Comparison of ENCODE assay signal across 21 mouse cellular contexts in genomic region chr19:25176746-25177145, GRCm38 (mm10).
DNase-seq lines count a peak whose midpoint lies in the region; ATAC-seq and TF ChIP-seq lines count a peak whose summit lies in the region.
"Had no signal": no experiment of that assay in that cellular context is flagged by ENCODE, and none has a peak within 500 bp of the region (broad histone marks: within the 10 kb centered on the region; RNA-seq: fewer than 3 reads in every experiment).

No protein-coding gene starts in this region.

- H3K4me3 ChIP-seq in heart, embryonic 11.5 days (ENCODE audit: low read depth, low read length), result no peak overlapping the region
- no peak overlapping the region for H3K4me3 ChIP-seq in heart, embryonic 10.5 days
- no peak overlapping the region for H3K4me3 ChIP-seq in lung, embryonic 14.5 days (ENCODE audit: low read depth, low read length)

- 0 out of 2 replicates have a peak, but pooled peaks have one; percentile 6 for TF ChIP-seq CTCF in lung, embryonic 14.5 days (IDR thresholded peaks at IDR 0.05; ENCODE audit: low read depth)

- H3K9ac ChIP-seq in heart, embryonic 11.5 days (ENCODE audit: low read depth, low read length), result no peak overlapping the region
- H3K9ac ChIP-seq in lung, embryonic 14.5 days, result no peak overlapping the region

- H3K27ac ChIP-seq in heart, embryonic 11.5 days (ENCODE audit: low read depth, low read length), result no peak overlapping the region
- H3K27ac ChIP-seq in heart, embryonic 10.5 days, result no peak overlapping the region
- no peak overlapping the region for H3K27ac ChIP-seq in lung, embryonic 14.5 days (ENCODE audit: low read depth)

- intact Hi-C loops in heart, postnatal 10 days (cut with DNase I), result no loop called here

- H3K4me2 ChIP-seq in heart, embryonic 11.5 days, result no peak overlapping the region
- no peak overlapping the region for H3K4me2 ChIP-seq in lung, embryonic 14.5 days

- H3K9me3 ChIP-seq in heart, embryonic 11.5 days (replicated peaks; ENCODE audit: control insufficient read depth, low read length), result no peaks in the 10 kb centered on the region
- H3K9me3 ChIP-seq in heart, embryonic 10.5 days, result no peaks in the 10 kb centered on the region
- no peaks in the 10 kb centered on the region for H3K9me3 ChIP-seq in lung, embryonic 14.5 days (ENCODE audit: low read depth, low read length)

- ATAC-seq in heart, embryonic 11.5 days (replicated peaks; ENCODE audit: insufficient number of reproducible peaks, low FRiP score, low TSS enrichment), result no peak
- no peak for ATAC-seq in lung, embryonic 14.5 days (ENCODE audit: insufficient read depth)
- ATAC-seq: activated CD4-positive, CD25-positive, alpha-beta regulatory T cell, adult 4 months; CD4-positive, CD25-positive, alpha-beta regulatory T cell, adult 4 months; Patski had no signal

- H3K27me3 ChIP-seq in heart, embryonic 11.5 days (ENCODE audit: control insufficient read depth, insufficient read depth, low read length), result no peaks in the 10 kb centered on the region
- H3K27me3 ChIP-seq in heart, embryonic 10.5 days (ENCODE audit: insufficient read depth, poor library complexity, severe bottlenecking), result no peaks in the 10 kb centered on the region
- H3K27me3 ChIP-seq in lung, embryonic 14.5 days (ENCODE audit: insufficient read depth, low read length), result no peaks in the 10 kb centered on the region
- H3K27me3 ChIP-seq: CH12.LX, Patski had no signal

- no peaks in the 10 kb centered on the region; the same call in 1 of the 2 replicates for H3K4me1 ChIP-seq in heart, embryonic 11.5 days (ENCODE audit: control insufficient read depth, insufficient read depth, low read length)
- H3K4me1 ChIP-seq in heart, embryonic 10.5 days, result peaks cover 7% of the 10 kb centered on the region
- H3K4me1 ChIP-seq in lung, embryonic 14.5 days (ENCODE audit: insufficient read depth), result no peaks in the 10 kb centered on the region

- no peaks in the 10 kb centered on the region for H3K36me3 ChIP-seq in heart, embryonic 11.5 days (ENCODE audit: control insufficient read depth, insufficient read depth, low read length)
- no peaks in the 10 kb centered on the region for H3K36me3 ChIP-seq in heart, embryonic 10.5 days
- H3K36me3 ChIP-seq in lung, embryonic 14.5 days (ENCODE audit: insufficient read depth), result no peaks in the 10 kb centered on the region
- H3K36me3 ChIP-seq: G1E had no signal

- WGBS in heart, embryonic 11.5 days (ENCODE audit: insufficient replicate concordance), result 85% methylated on average over 11 of the region's 11 CpGs
- 85% methylated on average over 11 of the region's 11 CpGs for WGBS in heart, embryonic 10.5 days
- WGBS in lung, embryonic 14.5 days, result 84% methylated on average over 11 of the region's 11 CpGs

- peak; percentile 70 for DNase-seq in heart, adult 11 months
- peak; percentile 59 for DNase-seq in heart, embryonic 10.5 days (ENCODE audit: low spot score)
- DNase-seq in heart, postnatal 10 days, result no peak
- DNase-seq in lung, embryonic 14.5 days, result no peak
- no peak for DNase-seq in lung, postnatal 25 days (ENCODE audit: low spot score)
- DNase-seq: adrenal gland, adult 2 months; adrenal gland, adult 8-10 months; adrenal gland, postnatal 10 days; adrenal gland, postnatal 14 days; adrenal gland, postnatal 25 days; adrenal gland, postnatal 36 days; B cell, adult 2 months; cerebellum, adult 11 months; cerebellum, adult 11-12 months; cerebellum, adult 18-20 months had no signal

Comparison
In these comparisons a context has a peak if more than half of its experiments do, and no peak if none do; other contexts are left out.
1. DNase-seq: peak in heart, adult 11 months (single experiment) and heart, embryonic 10.5 days (single experiment); none in heart, postnatal 10 days (0 of 2), lung, embryonic 14.5 days (single experiment) and lung, postnatal 25 days (single experiment).